Mouse (Mus musculus): ENCODE measurements around the gene Gm44596. TPM values are rescaled to one million over a fixed set of nuclear protein-coding genes. Genes with fewer than 3 reads are reported as not detected.

Gm44596 gene
- total RNA-seq (2021), result not detected
- long read RNA-seq, experiment 1, result 0 reads
- long read RNA-seq, experiment 2, partial matches to known transcripts, result 1 of 5 reads
- long read RNA-seq, experiment 2, other reads (novel, unspliced or antisense), result 4 of 5 reads

- peak in 1 of 2 experiments; percentile 20 for DNase-seq (ENCODE audit: low spot score in 2 of 2)
Observed at GRCm38 (mm10) chr6:128375192-128375591, at the start of gene Gm44596, which contains the start of gene Tex52. TSS of gene Gm44596 (plus strand) at chr6:128375503. TSS of gene Tex52 (plus strand) at chr6:128375456.

GRCm38 (mm10) chr6:128334397-128335124, 40.7 kb upstream of the Gm44596 start:
- DNase-seq (ENCODE audit: low spot score in 2 of 2), result peak; percentile 38 to 67

- no peak for DNase-seq (ENCODE audit: low spot score in 2 of 2)
Observed at GRCm38 (mm10) chr6:128337467-128337866, 37.8 kb upstream of the Gm44596 start.

GRCm38 (mm10) chr6:128338876-128339275, 36.4 kb upstream of the Gm44596 start:
- DNase-seq (ENCODE audit: low spot score in 2 of 2), result no peak

- no peak for DNase-seq (ENCODE audit: low spot score in 2 of 2)
Observed at GRCm38 (mm10) chr6:128341956-128342723, 33.2 kb upstream of the Gm44596 start.

- DNase-seq (ENCODE audit: low spot score in 2 of 2), result no peak
Observed at GRCm38 (mm10) chr6:128345623-128346022, 29.7 kb upstream of the Gm44596 start.

- no peak for DNase-seq (ENCODE audit: low spot score in 2 of 2)
Observed at GRCm38 (mm10) chr6:128346782-128347181, 28.5 kb upstream of the Gm44596 start.

GRCm38 (mm10) chr6:128349711-128350110, 25.6 kb upstream of the Gm44596 start:
- no peak for DNase-seq (ENCODE audit: low spot score in 2 of 2)

GRCm38 (mm10) chr6:128354140-128354539, 21.2 kb upstream of the Gm44596 start:
- no peak for DNase-seq (ENCODE audit: low spot score in 2 of 2)

- DNase-seq (ENCODE audit: low spot score in 2 of 2), result peak in 1 of 2 experiments; percentile 47
Observed at GRCm38 (mm10) chr6:128355201-128355681, 20.1 kb upstream of the Gm44596 start.

- peak; percentile 97 to 98 for DNase-seq (ENCODE audit: low spot score in 2 of 2)
Observed at GRCm38 (mm10) chr6:128355726-128356416, 19.4 kb upstream of the Gm44596 start, which contains the start of gene Tulp3. TSS of gene Tulp3 (minus strand) at chr6:128355851.

GRCm38 (mm10) chr6:128358999-128359398, 16.3 kb upstream of the Gm44596 start:
- DNase-seq (ENCODE audit: low spot score in 2 of 2), result peak in 1 of 2 experiments; percentile 51

- no peak for DNase-seq (ENCODE audit: low spot score in 2 of 2)
Observed at GRCm38 (mm10) chr6:128361901-128362300, 13.4 kb upstream of the Gm44596 start.

GRCm38 (mm10) chr6:128362381-128363006, 12.8 kb upstream of the Gm44596 start, which contains the start of the genes Rhno1 and Foxm1:
TSS of gene Rhno1 (minus strand) at chr6:128362911.
TSS of gene Foxm1 (plus strand) at chr6:128362967.
- peak; percentile 80 to 87 for DNase-seq (ENCODE audit: low spot score in 2 of 2)

GRCm38 (mm10) chr6:128363007-128363825, 12.1 kb upstream of the Gm44596 start:
- no peak for DNase-seq (ENCODE audit: low spot score in 2 of 2)

GRCm38 (mm10) chr6:128364721-128365120, 10.6 kb upstream of the Gm44596 start:
- no peak for DNase-seq (ENCODE audit: low spot score in 2 of 2)

GRCm38 (mm10) chr6:128366466-128366865, 8.8 kb upstream of the Gm44596 start:
- no peak for DNase-seq (ENCODE audit: low spot score in 2 of 2)

GRCm38 (mm10) chr6:128370040-128370439, 5.3 kb upstream of the Gm44596 start:
- no peak for DNase-seq (ENCODE audit: low spot score in 2 of 2)

GRCm38 (mm10) chr6:128376371-128377085, 1.2 kb downstream of the Gm44596 start:
- DNase-seq (ENCODE audit: low spot score in 2 of 2), result no peak
